Mouse (Mus musculus): Measurements from ENCODE around the gene Dpp3. TPM values are rescaled to one million over a fixed set of nuclear protein-coding genes. Genes with fewer than 3 reads are reported as not detected.
A peak's percentile ranks its signal among the peaks of the same experiment; 100 is the strongest.
"Not testable (repeated sequence)": the region's sequence is repeated elsewhere in the genome, so short reads cannot be mapped to it uniquely, and the experiment has no call there.

Gene Dpp3
- 102 and 103 TPM in 2 replicates for polyA plus RNA-seq (2014; fragmentation: Nextera tagmentation; extraction: Ambion mirVana)

- H3K4me3 ChIP-seq (replicated peaks; ENCODE audit: low read depth, low read length), result peak within 1 kb of the TSS; percentile 48
- no peaks in the 10 kb centered on the region for H3K9me3 ChIP-seq (ENCODE audit: control insufficient read depth, low read length)
- peaks cover 19% of the 10 kb centered on the region for H3K4me1 ChIP-seq (ENCODE audit: control insufficient read depth, insufficient read depth, low read length)
- ATAC-seq (ENCODE audit: low FRiP score, low TSS enrichment) (peak; percentile 98), DNase-seq (peak; percentile 99)
- peak within 1 kb of the TSS; percentile 82 for H3K27ac ChIP-seq (replicated peaks; ENCODE audit: low read depth, low read length)
- H3K4me2 ChIP-seq (ENCODE audit: low read length), result peak within 1 kb of the TSS; percentile 85
- under 1% methylated on average over 32 of the region's 32 CpGs for WGBS
- peak within 1 kb of the TSS; percentile 66 for H3K9ac ChIP-seq (replicated peaks; ENCODE audit: low read length)
- H3K27me3 ChIP-seq (ENCODE audit: control insufficient read depth, insufficient read depth, low read length), result no peaks in the 10 kb centered on the region
- H3K36me3 ChIP-seq (ENCODE audit: control insufficient read depth, insufficient read depth, low read length), result peaks cover 44% of the 10 kb centered on the region
Observed at GRCm38 (mm10) chr19:4927904-4928531, at the start of gene Dpp3. Gene Dpp3 (minus strand): TSS chr19:4928287.

DNA sequence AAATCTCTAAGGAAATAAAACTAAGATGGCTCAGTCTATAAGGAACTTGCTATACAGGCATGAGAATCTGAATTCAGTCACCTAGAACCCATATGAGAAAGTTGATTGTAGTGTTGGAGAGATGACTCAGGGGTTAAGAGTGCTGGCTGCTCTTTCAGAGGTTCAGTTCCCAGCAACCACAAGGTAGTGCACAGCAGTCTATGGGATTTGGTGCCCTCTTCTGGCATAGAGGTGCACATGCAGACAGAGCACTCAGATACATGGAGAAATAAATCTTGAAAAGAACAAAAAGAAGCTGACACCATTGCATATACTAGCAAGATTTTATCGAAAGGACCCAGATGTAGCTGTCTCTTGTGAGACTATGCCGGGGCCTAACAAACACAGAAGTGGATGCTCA, 40.1 kb upstream of the Dpp3 start:
- H3K9ac ChIP-seq (replicated peaks; ENCODE audit: low read length), result no peak overlapping the region
- DNase-seq (peak; percentile 29), ATAC-seq (ENCODE audit: low FRiP score, low TSS enrichment) (no peak)
- no peaks in the 10 kb centered on the region for H3K4me1 ChIP-seq (ENCODE audit: control insufficient read depth, insufficient read depth, low read length)
- no peak overlapping the region for H3K4me3 ChIP-seq (replicated peaks; ENCODE audit: low read depth, low read length)
- no peak overlapping the region for H3K27ac ChIP-seq (replicated peaks; ENCODE audit: low read depth, low read length)
- H3K36me3 ChIP-seq (ENCODE audit: control insufficient read depth, insufficient read depth, low read length), result peaks cover 28% of the 10 kb centered on the region
- H3K9me3 ChIP-seq (ENCODE audit: control insufficient read depth, low read length), result no peaks in the 10 kb centered on the region
- 83% methylated on average over 2 of the region's 2 CpGs for WGBS
- H3K27me3 ChIP-seq (ENCODE audit: control insufficient read depth, insufficient read depth, low read length), result no peaks in the 10 kb centered on the region
- H3K4me2 ChIP-seq (ENCODE audit: low read length), result no peak overlapping the region

DNA sequence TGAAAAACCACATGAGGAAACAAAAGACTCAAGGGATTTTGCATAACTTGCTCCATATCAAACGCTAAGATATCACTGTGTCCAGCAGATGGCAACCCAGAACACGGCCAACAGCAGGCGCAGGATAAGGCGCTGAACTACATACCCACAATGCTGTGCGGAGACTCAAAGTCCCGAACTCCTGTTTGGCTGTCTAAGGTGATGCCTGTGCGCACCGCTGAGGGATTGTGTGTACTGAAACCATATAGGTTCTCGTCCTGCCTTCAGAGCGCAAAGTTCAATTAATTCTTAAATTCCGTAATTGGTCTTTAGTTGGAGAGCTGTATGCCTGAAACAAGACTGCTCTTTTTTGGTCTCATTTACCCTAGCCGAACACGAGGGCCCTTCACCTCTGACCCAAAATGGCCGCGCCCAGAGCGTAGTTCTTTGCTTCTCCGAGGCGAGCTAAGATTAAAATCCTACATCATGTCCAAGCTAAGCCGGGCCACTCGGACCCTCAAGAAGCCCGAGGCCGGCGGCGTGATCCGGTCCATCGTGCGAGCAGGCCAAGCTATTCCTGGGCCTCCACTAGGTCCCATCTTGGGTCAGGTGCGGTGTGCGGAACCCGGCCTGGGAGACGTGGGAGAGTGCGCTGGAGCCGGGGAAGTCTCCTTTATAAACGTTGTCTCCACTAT, 34.0 kb upstream of the Dpp3 start, which contains the start of gene Mrpl11:
Gene Mrpl11 (plus strand): TSS at position 220 of the 674 bp plus-strand sequence.
- H3K27me3 ChIP-seq (ENCODE audit: control insufficient read depth, insufficient read depth, low read length), result no peaks in the 10 kb centered on the region
- H3K9me3 ChIP-seq (ENCODE audit: control insufficient read depth, low read length), result no peaks in the 10 kb centered on the region
- DNase-seq (peak; percentile 97), ATAC-seq (ENCODE audit: low FRiP score, low TSS enrichment) (peak; percentile 95)
- peaks cover 6% of the 10 kb centered on the region; the same call in 1 of the 2 replicates for H3K4me1 ChIP-seq (ENCODE audit: control insufficient read depth, insufficient read depth, low read length)
- peak within 1 kb of the TSS; percentile 84 for H3K9ac ChIP-seq (replicated peaks; ENCODE audit: low read length)
- peaks cover 24% of the 10 kb centered on the region for H3K36me3 ChIP-seq (ENCODE audit: control insufficient read depth, insufficient read depth, low read length)
- H3K27ac ChIP-seq (replicated peaks; ENCODE audit: low read depth, low read length), result peak within 1 kb of the TSS; percentile 85
- H3K4me3 ChIP-seq (replicated peaks; ENCODE audit: low read depth, low read length), result peak within 1 kb of the TSS; percentile 84
- peak within 1 kb of the TSS; percentile 73 for H3K4me2 ChIP-seq (ENCODE audit: low read length)
- WGBS, result under 1% methylated on average over 34 of the region's 34 CpGs

DNA sequence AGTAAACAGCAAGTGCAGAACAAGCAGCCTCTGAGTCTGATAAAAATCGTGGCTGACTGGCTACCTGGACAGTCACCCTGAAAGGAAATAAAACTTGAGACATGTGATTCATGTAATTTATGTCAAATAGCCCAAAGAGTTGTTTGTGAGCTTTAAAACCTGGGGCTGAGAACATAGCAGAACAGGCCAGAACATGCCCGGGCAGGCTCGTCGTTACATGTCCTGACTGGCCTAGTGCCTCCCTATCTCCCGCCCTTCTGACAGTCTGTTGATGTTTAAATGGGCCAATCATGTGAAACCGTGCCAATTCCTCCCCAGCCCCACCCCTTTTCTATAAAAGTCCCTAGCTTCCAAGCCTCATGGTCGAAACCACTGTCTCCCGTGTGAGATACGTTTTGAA, 20.6 kb upstream of the Dpp3 start:
- not testable (repeated sequence) for H3K4me2 ChIP-seq (ENCODE audit: low read length); H3K4me1 ChIP-seq (ENCODE audit: control insufficient read depth, insufficient read depth, low read length); ATAC-seq (ENCODE audit: low FRiP score, low TSS enrichment); H3K9me3 ChIP-seq (ENCODE audit: control insufficient read depth, low read length); H3K27me3 ChIP-seq (ENCODE audit: control insufficient read depth, insufficient read depth, low read length); H3K27ac ChIP-seq (replicated peaks; ENCODE audit: low read depth, low read length); H3K9ac ChIP-seq (replicated peaks; ENCODE audit: low read length); H3K4me3 ChIP-seq (replicated peaks; ENCODE audit: low read depth, low read length); H3K36me3 ChIP-seq (ENCODE audit: control insufficient read depth, insufficient read depth, low read length); DNase-seq
- WGBS, result 81% methylated on average over 9 of the region's 9 CpGs

- H3K4me3 ChIP-seq (replicated peaks; ENCODE audit: low read depth, low read length), result no peak overlapping the region
- ATAC-seq (ENCODE audit: low FRiP score, low TSS enrichment), result no peak
- 0 out of 2 replicates have a peak, but pooled peaks cover 6% of the 10 kb centered on the region for H3K27me3 ChIP-seq (ENCODE audit: control insufficient read depth, insufficient read depth, low read length)
- H3K4me2 ChIP-seq (ENCODE audit: low read length), result no peak overlapping the region
- peaks cover 10% of the 10 kb centered on the region for H3K4me1 ChIP-seq (ENCODE audit: control insufficient read depth, insufficient read depth, low read length)
- 42% methylated on average over 6 of the region's 6 CpGs for WGBS
- no peak overlapping the region for H3K27ac ChIP-seq (replicated peaks; ENCODE audit: low read depth, low read length)
- H3K9me3 ChIP-seq (ENCODE audit: control insufficient read depth, low read length), result no peaks in the 10 kb centered on the region
- H3K9ac ChIP-seq (replicated peaks; ENCODE audit: low read length), result no peak overlapping the region
- no peak for DNase-seq
- no peaks in the 10 kb centered on the region for H3K36me3 ChIP-seq (ENCODE audit: control insufficient read depth, insufficient read depth, low read length)
Observed at GRCm38 (mm10) chr19:4945540-4945939, 17.5 kb upstream of the Dpp3 start.

- DNase-seq, result no peak
- Histone ChIP-seq H3K27ac (replicated peaks; ENCODE audit: low read depth, low read length) (peak overlapping the region; percentile 77), H3K9ac (replicated peaks; ENCODE audit: low read length) (peak overlapping the region; percentile 76; the same call in 1 of the 2 replicates), H3K9me3 (ENCODE audit: control insufficient read depth, low read length) (no peaks in the 10 kb centered on the region), H3K27me3 (ENCODE audit: control insufficient read depth, insufficient read depth, low read length) (0 out of 2 replicates have a peak, but pooled peaks cover 6% of the 10 kb centered on the region), H3K36me3 (ENCODE audit: control insufficient read depth, insufficient read depth, low read length) (no peaks in the 10 kb centered on the region), H3K4me1 (ENCODE audit: control insufficient read depth, insufficient read depth, low read length) (peaks cover 10% of the 10 kb centered on the region), H3K4me2 (ENCODE audit: low read length) (peak overlapping the region; percentile 81), H3K4me3 (replicated peaks; ENCODE audit: low read depth, low read length) (peak overlapping the region; percentile 68)
- WGBS, result 6% methylated on average over 13 of the region's 13 CpGs
- ATAC-seq (ENCODE audit: low FRiP score, low TSS enrichment), result no peak; the same call in 1 of the 2 replicates
Observed at GRCm38 (mm10) chr19:4943253-4943588, 15.1 kb upstream of the Dpp3 start.

GRCm38 (mm10) chr19:4942551-4943252, 14.6 kb upstream of the Dpp3 start, which contains the start of gene Peli3:
Gene Peli3 (minus strand): TSS chr19:4943127.
- 0 out of 2 replicates have a peak, but pooled peaks cover 1% of the 10 kb centered on the region for H3K36me3 ChIP-seq (ENCODE audit: control insufficient read depth, insufficient read depth, low read length)
- WGBS, result under 1% methylated on average over 54 of the region's 55 CpGs
- DNase-seq, result peak; percentile 92
- peak within 1 kb of the TSS; percentile 68 for H3K4me3 ChIP-seq (replicated peaks; ENCODE audit: low read depth, low read length)
- no peaks in the 10 kb centered on the region for H3K9me3 ChIP-seq (ENCODE audit: control insufficient read depth, low read length)
- peak within 1 kb of the TSS; percentile 81 for H3K4me2 ChIP-seq (ENCODE audit: low read length)
- peak; percentile 94 for ATAC-seq (ENCODE audit: low FRiP score, low TSS enrichment)
- peak within 1 kb of the TSS; percentile 77 for H3K27ac ChIP-seq (replicated peaks; ENCODE audit: low read depth, low read length)
- 0 out of 2 replicates have a peak, but pooled peaks cover 6% of the 10 kb centered on the region for H3K27me3 ChIP-seq (ENCODE audit: control insufficient read depth, insufficient read depth, low read length)
- peak within 1 kb of the TSS; percentile 76 for H3K9ac ChIP-seq (replicated peaks; ENCODE audit: low read length)
- peaks cover 10% of the 10 kb centered on the region for H3K4me1 ChIP-seq (ENCODE audit: control insufficient read depth, insufficient read depth, low read length)

- 0 out of 2 replicates have a peak, but pooled peaks cover 6% of the 10 kb centered on the region for H3K27me3 ChIP-seq (ENCODE audit: control insufficient read depth, insufficient read depth, low read length)
- ATAC-seq (ENCODE audit: low FRiP score, low TSS enrichment) (no peak), DNase-seq (no peak)
- H3K9me3 ChIP-seq (ENCODE audit: control insufficient read depth, low read length), result no peaks in the 10 kb centered on the region
- no peak overlapping the region for H3K4me3 ChIP-seq (replicated peaks; ENCODE audit: low read depth, low read length)
- H3K27ac ChIP-seq (replicated peaks; ENCODE audit: low read depth, low read length), result no peak overlapping the region
- H3K36me3 ChIP-seq (ENCODE audit: control insufficient read depth, insufficient read depth, low read length), result peaks cover 25% of the 10 kb centered on the region
- WGBS, result 89% methylated on average over 17 of the region's 17 CpGs
- peaks cover 8% of the 10 kb centered on the region for H3K4me1 ChIP-seq (ENCODE audit: control insufficient read depth, insufficient read depth, low read length)
- H3K9ac ChIP-seq (replicated peaks; ENCODE audit: low read length), result no peak overlapping the region
- no peak overlapping the region for H3K4me2 ChIP-seq (ENCODE audit: low read length)
Observed at GRCm38 (mm10) chr19:4937444-4938310, 9.6 kb upstream of the Dpp3 start.
